Mouse (Mus musculus): ENCODE results near the gene Dgat2.

Gene Dgat2

GRCm38 (mm10) chr7:99194511-99194910 is 12.0 kb upstream of the Dgat2 start:
- no peak for DNase-seq (ENCODE audit: extremely low spot score, low read depth, low spot score)

GRCm38 (mm10) chr7:99193926-99194325 is 11.4 kb upstream of the Dgat2 start:
- no peak for DNase-seq (ENCODE audit: extremely low spot score, low read depth, low spot score)

- no peak for DNase-seq (ENCODE audit: extremely low spot score, low read depth, low spot score)
These were observed 8.9 kb upstream of the Dgat2 start for GRCm38 (mm10) chr7:99191411-99191810.

DNA sequence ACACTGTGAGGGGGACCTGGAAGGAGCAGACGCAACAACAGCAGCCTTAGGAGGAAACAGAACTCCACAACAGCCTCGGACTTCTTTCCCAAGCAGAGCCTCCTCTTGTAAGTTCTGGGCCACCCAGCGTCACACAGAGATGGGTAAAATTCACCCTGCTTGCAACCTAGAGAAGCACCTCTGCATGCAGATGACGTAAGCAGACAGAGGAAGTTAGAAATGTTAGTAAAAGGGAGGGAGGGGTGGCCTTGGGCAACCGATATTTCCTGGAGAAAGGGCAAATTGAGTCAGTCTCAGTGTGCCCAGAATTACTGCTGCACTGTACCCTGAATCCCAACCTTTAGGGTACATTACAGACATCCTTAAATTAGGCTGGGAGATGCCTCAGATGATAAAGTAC is 7.4 kb upstream of the Dgat2 start:
- no peak for DNase-seq (ENCODE audit: extremely low spot score, low read depth, low spot score)

DNA sequence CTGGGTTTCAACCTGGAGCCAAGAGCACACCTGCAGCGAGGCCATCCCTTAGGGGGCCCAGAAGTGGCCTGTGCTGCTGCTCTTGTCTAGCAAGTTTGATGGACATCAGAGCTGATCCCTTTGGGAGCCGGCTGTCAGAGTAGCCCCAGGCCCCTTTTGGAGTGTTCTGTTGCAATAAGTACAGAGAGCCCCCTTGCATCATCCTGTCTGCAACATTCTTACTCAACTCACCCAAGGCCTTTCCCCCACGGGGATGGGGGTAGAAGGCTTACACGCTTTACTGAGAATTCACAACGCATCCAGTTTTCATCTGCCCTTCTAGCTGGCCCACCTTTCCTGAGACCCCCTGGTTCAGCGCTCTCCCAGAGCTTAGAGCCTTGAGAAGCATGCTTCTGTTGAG is 6.1 kb upstream of the Dgat2 start:
- no peak for DNase-seq (ENCODE audit: extremely low spot score, low read depth, low spot score)

GRCm38 (mm10) chr7:99187451-99187850 is 4.9 kb upstream of the Dgat2 start:
- no peak for DNase-seq (ENCODE audit: extremely low spot score, low read depth, low spot score)

DNA sequence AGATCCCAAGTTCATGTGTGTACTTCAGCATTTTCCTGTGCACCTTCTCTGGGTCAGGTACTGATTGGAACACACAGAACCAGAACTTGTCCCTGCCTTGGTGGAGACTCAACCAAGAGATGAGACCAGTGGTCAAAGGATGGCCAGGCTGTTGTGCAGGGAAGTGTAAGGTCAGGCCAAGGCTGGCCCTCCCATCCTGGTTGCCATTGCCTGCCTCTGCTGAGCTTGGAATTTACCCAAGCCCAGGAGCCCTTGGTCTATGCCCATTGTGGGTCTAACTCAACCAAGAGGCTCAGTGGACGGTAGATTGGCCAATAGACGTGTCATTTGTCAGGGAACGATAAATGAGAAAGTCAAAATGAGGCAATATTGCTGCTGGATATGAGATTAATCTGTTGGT is 2.9 kb upstream of the Dgat2 start:
- DNase-seq (ENCODE audit: extremely low spot score, low read depth, low spot score): no peak

GRCm38 (mm10) chr7:99183751-99184150 is 1.2 kb upstream of the Dgat2 start:
- no peak for DNase-seq (ENCODE audit: extremely low spot score, low read depth, low spot score)

DNA sequence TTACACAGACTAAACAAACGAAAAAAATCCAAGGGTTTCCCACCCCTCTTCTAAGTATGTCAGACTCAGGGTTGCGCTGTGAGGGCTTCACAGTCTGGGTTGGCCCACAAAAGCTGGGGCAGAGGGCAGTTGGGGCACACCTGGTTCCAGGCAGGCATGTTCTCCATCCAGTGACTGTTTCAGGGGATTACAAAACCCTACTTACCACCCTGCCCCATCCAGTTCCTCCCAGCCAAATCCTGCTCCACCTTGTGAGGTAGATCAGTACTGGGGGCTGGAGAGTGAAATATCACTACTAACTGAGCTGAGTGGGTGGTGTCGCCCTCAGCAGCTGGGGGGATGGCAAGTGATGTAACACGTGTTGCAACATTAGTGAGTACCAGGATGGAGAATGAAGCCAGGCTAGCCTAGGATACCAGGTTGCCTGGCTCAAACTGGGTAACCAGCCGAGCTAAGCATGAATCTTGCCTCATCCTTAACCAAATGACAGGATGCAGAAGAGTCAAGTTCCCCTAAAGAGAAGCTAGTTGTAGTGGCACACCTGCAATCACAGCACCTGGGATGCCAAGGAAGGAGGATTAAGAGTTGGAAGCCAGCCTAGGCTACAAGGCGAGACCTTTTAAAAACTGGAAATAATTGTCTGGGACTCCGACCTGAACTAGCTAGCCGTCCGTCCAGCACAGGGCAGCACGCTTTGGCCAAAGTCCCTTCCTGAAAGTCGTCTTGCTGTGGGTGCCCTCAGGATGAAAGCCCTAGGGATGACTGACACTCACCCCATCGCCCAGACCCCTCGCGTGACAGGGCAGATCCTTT is 694 bp downstream of the Dgat2 start:
- peak; percentile 1 for DNase-seq (ENCODE audit: extremely low spot score, low read depth, low spot score)

- DNase-seq (ENCODE audit: extremely low spot score, low read depth, low spot score): no peak
These were observed 2.4 kb downstream of the Dgat2 start for GRCm38 (mm10) chr7:99180162-99180561.

DNA sequence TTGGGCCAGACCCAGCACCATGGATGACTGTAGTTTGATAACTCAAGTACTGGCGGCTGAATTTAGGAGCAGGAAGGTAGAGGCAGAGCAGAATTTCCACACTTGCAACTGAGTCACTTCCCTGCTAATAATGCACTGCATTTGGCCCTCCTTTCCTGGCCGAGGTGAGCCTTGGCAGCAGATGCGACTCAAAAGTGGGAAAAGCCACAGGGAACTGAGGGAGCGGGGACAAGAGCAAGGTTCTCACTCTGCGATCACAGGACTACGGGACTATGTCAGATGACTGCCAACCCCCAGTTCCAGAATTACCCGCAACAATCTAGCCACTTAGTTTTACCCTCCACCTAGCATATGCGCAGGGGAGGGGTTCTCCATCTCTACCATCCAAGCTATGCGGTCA is 3.2 kb downstream of the Dgat2 start:
- no peak for DNase-seq (ENCODE audit: extremely low spot score, low read depth, low spot score)

DNA sequence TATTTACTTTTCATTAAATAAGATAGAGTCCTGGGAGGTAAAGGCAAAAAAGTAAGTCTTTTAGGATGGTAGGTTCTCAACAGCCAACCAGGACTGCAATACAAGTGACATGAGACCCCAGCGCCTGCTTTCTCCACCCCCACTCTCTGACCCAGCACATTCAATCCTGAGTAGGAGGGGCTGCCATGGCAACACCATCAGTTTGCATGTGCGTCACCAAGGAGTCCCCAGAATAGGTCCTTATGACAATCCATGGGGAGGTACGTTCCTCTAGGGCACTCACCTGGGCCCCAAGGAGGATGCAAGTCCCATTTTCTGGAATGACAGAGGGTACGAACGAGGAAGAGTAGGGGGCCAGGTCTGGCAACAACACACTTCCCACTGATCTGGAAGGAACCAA is 5.1 kb downstream of the Dgat2 start:
- no peak for DNase-seq (ENCODE audit: extremely low spot score, low read depth, low spot score)

GRCm38 (mm10) chr7:99175666-99176065 is 6.9 kb downstream of the Dgat2 start:
- DNase-seq (ENCODE audit: extremely low spot score, low read depth, low spot score): no peak

GRCm38 (mm10) chr7:99175118-99175517 is 7.4 kb downstream of the Dgat2 start:
- no peak for DNase-seq (ENCODE audit: extremely low spot score, low read depth, low spot score)

GRCm38 (mm10) chr7:99174006-99174405 is 8.5 kb downstream of the Dgat2 start:
- DNase-seq (ENCODE audit: extremely low spot score, low read depth, low spot score): no peak

DNA sequence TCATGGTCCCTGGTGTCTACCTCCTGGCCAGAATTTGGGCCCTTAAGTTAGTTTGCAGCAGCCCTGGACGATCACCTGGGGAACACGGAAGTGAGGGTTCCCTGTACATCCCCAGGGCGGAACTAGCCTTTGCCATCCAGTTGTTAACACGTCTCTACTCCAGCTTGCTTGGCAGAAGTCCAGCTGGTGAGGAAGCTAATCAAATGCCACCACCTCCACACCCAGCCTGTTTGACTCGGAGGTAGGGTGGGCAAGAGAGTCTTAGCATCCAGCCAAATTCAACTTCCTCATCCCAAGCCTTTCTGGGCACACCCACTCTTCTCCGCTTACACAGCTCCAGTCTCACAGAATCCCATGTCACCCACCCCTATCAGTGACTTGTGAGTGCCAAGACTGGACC is 9.6 kb downstream of the Dgat2 start:
- no peak for DNase-seq (ENCODE audit: extremely low spot score, low read depth, low spot score)

DNA sequence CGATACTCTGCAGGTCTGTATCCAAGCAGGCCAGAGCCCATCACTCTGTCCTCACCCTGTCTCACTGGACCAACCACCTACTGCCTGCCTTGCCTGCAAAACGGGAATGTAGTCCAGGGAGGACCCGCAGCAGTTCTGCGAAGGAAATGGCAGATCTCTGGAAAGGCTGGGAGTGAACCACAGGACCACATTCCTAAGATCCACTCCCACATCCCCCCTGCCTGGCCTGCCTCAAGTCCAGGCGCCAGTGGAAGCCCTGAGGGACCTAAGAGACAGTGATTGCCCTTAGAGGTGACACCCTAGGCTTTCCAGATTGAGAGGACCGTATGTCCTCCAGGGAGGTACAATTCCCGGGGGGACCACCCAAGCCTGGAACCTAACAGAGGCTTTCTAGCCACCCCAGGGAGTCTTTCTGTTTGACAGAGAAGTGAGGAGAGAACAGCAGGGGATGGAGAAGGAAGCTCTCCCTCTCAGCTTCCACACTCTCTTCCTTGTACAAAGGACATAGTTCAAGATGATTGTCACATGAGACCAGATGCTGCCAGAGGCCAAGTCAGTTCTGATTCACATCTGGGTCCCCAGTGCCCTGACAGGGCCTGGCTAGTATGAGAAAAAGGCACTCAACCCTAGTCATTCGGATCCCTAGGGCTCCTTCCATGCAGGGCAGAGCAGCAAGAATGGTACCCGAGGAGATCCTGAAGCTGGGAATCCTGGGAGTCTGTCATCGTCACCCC is 10.6 kb downstream of the Dgat2 start:
- no peak for DNase-seq (ENCODE audit: extremely low spot score, low read depth, low spot score)

GRCm38 (mm10) chr7:99170519-99170918 is 12.0 kb downstream of the Dgat2 start:
- no peak for DNase-seq (ENCODE audit: extremely low spot score, low read depth, low spot score)

- no peak for DNase-seq (ENCODE audit: extremely low spot score, low read depth, low spot score)
These were observed 12.7 kb downstream of the Dgat2 start for GRCm38 (mm10) chr7:99169717-99170403.

DNA sequence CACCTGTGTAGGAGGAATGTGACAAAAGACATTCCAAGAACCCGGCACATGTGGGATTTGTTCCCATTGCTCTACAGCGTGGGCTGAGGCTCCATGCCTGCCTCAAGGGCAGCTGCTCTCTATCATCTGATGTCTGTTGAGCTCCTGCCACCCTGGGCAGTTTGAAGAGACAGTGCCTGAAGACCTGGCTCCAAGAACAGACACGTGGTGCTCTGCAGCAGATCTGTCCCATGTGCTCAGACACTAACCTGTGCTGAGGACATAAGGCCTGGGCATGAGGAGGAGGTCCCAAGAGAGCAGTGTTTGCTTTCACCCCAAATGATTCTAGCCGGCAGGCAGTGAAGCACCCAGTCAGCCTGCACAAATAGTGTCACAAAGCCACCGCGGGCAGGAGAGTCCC is 13.8 kb downstream of the Dgat2 start:
- DNase-seq (ENCODE audit: extremely low spot score, low read depth, low spot score): no peak

GRCm38 (mm10) chr7:99167939-99168338 is 14.6 kb downstream of the Dgat2 start:
- DNase-seq (ENCODE audit: extremely low spot score, low read depth, low spot score): no peak

DNA sequence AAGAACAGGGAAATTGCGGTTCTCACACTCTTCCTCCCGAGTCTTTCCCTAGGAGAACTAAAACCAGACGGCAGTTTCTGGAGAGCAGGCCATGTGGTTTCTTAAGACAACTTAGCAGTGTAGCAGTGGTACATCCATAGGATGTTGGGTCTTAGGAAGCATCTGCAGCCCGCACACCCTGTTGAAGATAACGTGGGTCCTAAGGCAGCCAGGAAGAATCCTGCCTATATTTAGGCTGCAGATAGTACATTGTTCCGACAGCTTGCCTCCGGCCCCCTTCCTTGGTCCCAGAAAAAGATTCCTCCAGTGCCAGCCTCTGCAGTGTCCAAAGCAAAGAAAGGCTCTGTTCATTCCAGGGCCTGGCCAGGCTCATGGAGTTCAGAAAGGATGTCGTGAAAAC is 16.4 kb downstream of the Dgat2 start:
- DNase-seq (ENCODE audit: extremely low spot score, low read depth, low spot score): no peak
